8 mouse cellular contexts compared by ENCODE assay signal in the genomic region with DNA sequence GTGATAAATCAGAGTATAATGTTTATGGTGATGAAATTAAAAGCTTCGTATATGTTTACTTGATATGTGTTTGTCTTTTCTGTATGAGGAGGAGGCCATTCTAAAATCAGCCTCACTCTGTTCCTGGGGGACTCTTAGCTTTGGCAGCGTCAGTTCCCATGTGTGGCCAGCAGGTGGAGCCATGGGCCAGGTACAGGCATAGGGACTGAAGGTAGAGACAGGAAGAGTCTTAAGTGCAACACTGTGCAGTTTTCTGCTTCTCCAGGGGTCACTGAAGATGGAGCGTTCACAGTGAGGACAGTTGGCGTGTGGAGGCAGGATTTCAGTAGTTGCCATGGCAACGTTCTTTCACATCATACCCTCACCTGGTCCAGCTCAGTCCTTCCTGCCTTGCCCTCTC. TPM values are rescaled to one million over a fixed set of nuclear protein-coding genes. Genes with fewer than 3 reads are reported as not detected.
DNase-seq lines count a peak whose midpoint lies in the region; ATAC-seq and TF ChIP-seq lines count a peak whose summit lies in the region.

No protein-coding gene starts in this region.

- WGBS in embryonic facial prominence, embryonic 11.5 days, result 15% methylated on average over 5 of the region's 5 CpGs
- WGBS in kidney, postnatal 0 days, result 9% methylated on average over 5 of the region's 5 CpGs
- 9% methylated on average over 5 of the region's 5 CpGs for WGBS in liver, embryonic 12.5 days (ENCODE audit: insufficient replicate concordance)

- H3K9me3 ChIP-seq in embryonic facial prominence, embryonic 11.5 days (replicated peaks; ENCODE audit: control insufficient read depth, low read length), result no peaks in the 10 kb centered on the region
- no peaks in the 10 kb centered on the region for H3K9me3 ChIP-seq in kidney, postnatal 0 days (replicated peaks; ENCODE audit: low read length)
- no peaks in the 10 kb centered on the region for H3K9me3 ChIP-seq in liver, embryonic 12.5 days (replicated peaks)

- no peak overlapping the region for H3K4me2 ChIP-seq in embryonic facial prominence, embryonic 11.5 days (ENCODE audit: low read depth, low read length)
- no peak overlapping the region for H3K4me2 ChIP-seq in kidney, postnatal 0 days (ENCODE audit: low read length)
- H3K4me2 ChIP-seq in liver, embryonic 12.5 days, result no peak overlapping the region

- DNase-seq in A20 (ENCODE audit: low read depth, low spot score), result peak; percentile 78
- peak; percentile 46 for DNase-seq in adrenal gland, adult 8-10 months
- DNase-seq in embryonic facial prominence, embryonic 11.5 days (ENCODE audit: low spot score), result peak; percentile 77
- DNase-seq in heart, adult 8-10 months (ENCODE audit: low spot score), result peak; percentile 75
- DNase-seq in kidney, postnatal 0 days (ENCODE audit: low spot score), result peak; percentile 78
- peak; percentile 66 to 79 for DNase-seq in natural killer cell, adult 2 months (ENCODE audit: low spot score in 2 of 2)
- DNase-seq in splenic B cell, adult 2 months (ENCODE audit: low read depth, low spot score), result peak; percentile 88

- no peak for ATAC-seq in embryonic facial prominence, embryonic 11.5 days (replicated peaks; ENCODE audit: insufficient number of reproducible peaks, low FRiP score, low TSS enrichment, low read depth)
- peak; percentile 67 for ATAC-seq in kidney, postnatal 0 days (replicated peaks; ENCODE audit: low FRiP score, low read depth)
- ATAC-seq in liver, embryonic 12.5 days, result peak; percentile 38; the same call in 1 of the 2 replicates

- H3K4me3 ChIP-seq in embryonic facial prominence, embryonic 11.5 days (ENCODE audit: low read depth, low read length), result no peak overlapping the region
- H3K4me3 ChIP-seq in kidney, postnatal 0 days (replicated peaks; ENCODE audit: low read depth, low read length), result no peak overlapping the region
- H3K4me3 ChIP-seq in liver, embryonic 12.5 days, result no peak overlapping the region

- H3K27ac ChIP-seq in embryonic facial prominence, embryonic 11.5 days (replicated peaks; ENCODE audit: low read depth, low read length), result no peak overlapping the region
- no peak overlapping the region for H3K27ac ChIP-seq in kidney, postnatal 0 days
- H3K27ac ChIP-seq in liver, embryonic 12.5 days, result no peak overlapping the region

- H3K4me1 ChIP-seq in embryonic facial prominence, embryonic 11.5 days (ENCODE audit: control insufficient read depth, insufficient read depth, low read length), result no peaks in the 10 kb centered on the region
- H3K4me1 ChIP-seq in kidney, postnatal 0 days (replicated peaks; ENCODE audit: insufficient read depth, low read length), result no peaks in the 10 kb centered on the region
- no peaks in the 10 kb centered on the region for H3K4me1 ChIP-seq in liver, embryonic 12.5 days

- H3K36me3 ChIP-seq in embryonic facial prominence, embryonic 11.5 days (replicated peaks; ENCODE audit: control insufficient read depth, insufficient read depth, low read depth, low read length), result no peaks in the 10 kb centered on the region
- H3K36me3 ChIP-seq in kidney, postnatal 0 days (ENCODE audit: insufficient read depth, low read length), result no peaks in the 10 kb centered on the region
- H3K36me3 ChIP-seq in liver, embryonic 12.5 days, result no peaks in the 10 kb centered on the region
- H3K36me3 ChIP-seq in splenic B cell, adult 2 months (ENCODE audit: control insufficient read depth, insufficient read depth, low read length, poor library complexity, severe bottlenecking), result no peaks in the 10 kb centered on the region

- H3K9ac ChIP-seq in embryonic facial prominence, embryonic 11.5 days (replicated peaks; ENCODE audit: low read length), result no peak overlapping the region
- H3K9ac ChIP-seq in kidney, postnatal 0 days (ENCODE audit: low read depth, low read length), result no peak overlapping the region
- H3K9ac ChIP-seq in liver, embryonic 12.5 days, result no peak overlapping the region

- H3K27me3 ChIP-seq in embryonic facial prominence, embryonic 11.5 days (ENCODE audit: control insufficient read depth, insufficient read depth, low read length), result no peaks in the 10 kb centered on the region
- no peaks in the 10 kb centered on the region for H3K27me3 ChIP-seq in kidney, postnatal 0 days (ENCODE audit: insufficient read depth, low read length)
- H3K27me3 ChIP-seq in liver, embryonic 12.5 days (replicated peaks), result no peaks in the 10 kb centered on the region
- no peaks in the 10 kb centered on the region for H3K27me3 ChIP-seq in splenic B cell, adult 2 months (ENCODE audit: control insufficient read depth, insufficient read depth, low read length, poor library complexity, severe bottlenecking)

- peak; percentile 95 for TF ChIP-seq CTCF in kidney, postnatal 0 days (IDR thresholded peaks at IDR 0.05; ENCODE audit: low read depth)

RNA-seq across cellular contexts. Expression of a gene that starts 20.1 kb away (rescaled TPM):
- 10 to 100 TPM; 18.4 to 53.4 (median 36.3) TPM for total RNA-seq in adrenal gland, adult 8-10 months (2022)
- polyA plus RNA-seq in embryonic facial prominence, embryonic 11.5 days (2014; fragmentation: Nextera tagmentation; extraction: Ambion mirVana), result 3.8 and 4.6 TPM in 2 replicates
- 1 to 10 TPM; 2.4 to 4.7 (median 3.3) TPM for total RNA-seq in heart, adult 8-10 months (2022)
- polyA plus RNA-seq in kidney, postnatal 0 days (2015; fragmentation: Nextera tagmentation; extraction: Ambion mirVana), result 9.1 and 10.1 TPM in 2 replicates
- 3.1 and 3.8 TPM in 2 replicates for polyA plus RNA-seq in liver, embryonic 12.5 days (2016; fragmentation: Nextera tagmentation; extraction: Ambion mirVana)

RNA-seq across cellular contexts. Expression of a gene that starts 24.5 kb away (rescaled TPM):
- total RNA-seq in adrenal gland, adult 8-10 months (2022), result 100 to 1,000 TPM in 3 of 4 experiments, 10 to 100 TPM in 1; 91.7 to 118 (median 106) TPM
- 18.0 and 19.8 TPM in 2 replicates for polyA plus RNA-seq in embryonic facial prominence, embryonic 11.5 days (2014; fragmentation: Nextera tagmentation; extraction: Ambion mirVana)
- total RNA-seq in heart, adult 8-10 months (2022), result 10 to 100 TPM; 62.5 to 79.4 (median 76.0) TPM
- 21.4 and 22.0 TPM in 2 replicates for polyA plus RNA-seq in kidney, postnatal 0 days (2015; fragmentation: Nextera tagmentation; extraction: Ambion mirVana)
- 14.4 and 16.4 TPM in 2 replicates for polyA plus RNA-seq in liver, embryonic 12.5 days (2016; fragmentation: Nextera tagmentation; extraction: Ambion mirVana)
